Mouse (Mus musculus): Measurements from ENCODE around the gene Arntl2.

DNA sequence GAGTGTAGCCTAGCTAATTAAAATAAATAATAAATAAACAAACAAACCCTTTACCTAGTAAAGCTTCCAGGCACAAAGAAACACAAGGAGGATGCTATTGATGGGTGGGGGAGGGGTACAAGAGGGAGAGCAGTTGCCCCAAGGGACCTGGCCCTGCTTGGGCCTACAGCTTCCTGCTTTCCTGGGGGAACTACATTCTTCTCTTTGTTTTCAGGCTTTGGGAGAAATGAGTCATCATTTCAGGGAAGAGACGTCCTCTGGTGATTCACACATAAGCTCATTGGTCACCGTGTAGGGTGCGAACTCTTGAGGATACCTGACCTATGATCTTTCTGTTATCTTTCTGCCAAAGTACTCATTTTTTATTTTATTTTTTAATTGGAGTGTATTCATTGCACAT lies 2.3 kb upstream of the Arntl2 start:
- TF ChIP-seq CTCF (IDR thresholded peaks at IDR 0.05; ENCODE audit: low read depth, low read length), result no peak
- TF ChIP-seq POLR2A (IDR thresholded peaks at IDR 0.05; ENCODE audit: extremely low read depth, insufficient read depth, low read length), result no peak

Measured in liver, adult 2 months (tissue).